Mouse (Mus musculus): ENCODE measurements around the gene Myl9. TPM values are rescaled to one million over a fixed set of nuclear protein-coding genes. Genes with fewer than 3 reads are reported as not detected.
"Not testable (repeated sequence)": the region's sequence is repeated elsewhere in the genome, so short reads cannot be mapped to it uniquely, and the experiment has no call there.

Myl9 gene
- polyA plus RNA-seq, 1 experiment from 2014 or later, result 40.5 TPM

DNA sequence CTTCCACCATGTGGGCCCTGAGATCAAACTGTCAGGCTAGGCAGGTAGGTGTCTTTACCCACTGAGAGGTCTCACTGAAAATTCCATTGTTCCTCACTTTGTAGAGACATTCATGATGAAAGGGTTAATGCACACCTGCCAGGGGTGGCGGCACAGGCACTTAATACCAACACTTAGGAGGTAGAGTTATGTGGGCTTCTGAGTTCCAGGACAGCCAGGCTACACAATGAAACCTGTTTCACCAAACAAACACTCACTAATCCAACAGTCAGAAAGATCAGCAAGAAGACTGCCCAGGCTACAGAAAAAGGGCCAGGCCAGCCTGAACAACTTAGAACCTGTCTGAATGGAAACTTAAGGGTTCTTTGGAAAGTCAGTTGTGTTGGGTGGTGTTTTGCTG is 40.9 kb downstream of the Myl9 start:
- no peaks in the 10 kb centered on the region for H3K36me3 ChIP-seq (ENCODE audit: control insufficient read depth, insufficient read depth, low read length)
- H3K4me1 ChIP-seq (ENCODE audit: control insufficient read depth, insufficient read depth, low read length), result no peaks in the 10 kb centered on the region
- no peaks in the 10 kb centered on the region for H3K9me3 ChIP-seq (replicated peaks; ENCODE audit: control insufficient read depth, low read length)
- H3K27ac ChIP-seq (ENCODE audit: low read depth, low read length), result no peak overlapping the region
- WGBS, result 44% methylated on average over 1 of the region's 1 CpGs
- H3K4me3 ChIP-seq (ENCODE audit: low read depth, low read length), result no peak overlapping the region
- H3K4me2 ChIP-seq (ENCODE audit: low read length), result no peak overlapping the region
- H3K9ac ChIP-seq (ENCODE audit: low read length), result no peak overlapping the region
- DNase-seq (ENCODE audit: low spot score) (no peak), ATAC-seq (no peak)
- H3K27me3 ChIP-seq (replicated peaks; ENCODE audit: control insufficient read depth, insufficient read depth, low read length), result no peaks in the 10 kb centered on the region

DNA sequence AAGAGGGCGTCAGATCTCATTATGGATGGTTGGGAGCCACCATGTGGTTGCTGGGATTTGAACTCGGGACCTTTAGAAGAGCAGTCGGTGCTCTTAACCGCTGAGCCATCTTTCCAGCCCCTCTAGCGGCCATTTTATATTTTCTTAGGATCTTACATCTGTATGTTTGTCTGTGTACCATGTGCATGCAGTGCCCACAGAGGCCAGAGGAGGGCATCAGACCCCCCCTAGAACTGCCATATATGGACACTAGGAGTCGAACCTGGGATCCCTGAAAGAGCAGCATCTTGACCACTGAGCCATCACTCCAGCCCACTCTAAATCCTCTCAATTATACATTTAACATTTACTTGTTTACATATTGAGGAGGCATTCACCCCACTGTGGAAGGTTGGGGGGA is 49.9 kb downstream of the Myl9 start:
- DNase-seq (ENCODE audit: low spot score); ATAC-seq; H3K4me1 ChIP-seq (ENCODE audit: control insufficient read depth, insufficient read depth, low read length): not testable (repeated sequence)

More for the DNA sequence above, 49.9 kb downstream of the Myl9 start:
- not testable (repeated sequence) for H3K9ac ChIP-seq (ENCODE audit: low read length); H3K27ac ChIP-seq (ENCODE audit: low read depth, low read length); H3K4me3 ChIP-seq (ENCODE audit: low read depth, low read length); H3K27me3 ChIP-seq (replicated peaks; ENCODE audit: control insufficient read depth, insufficient read depth, low read length); H3K9me3 ChIP-seq (replicated peaks; ENCODE audit: control insufficient read depth, low read length); H3K4me2 ChIP-seq (ENCODE audit: low read length); H3K36me3 ChIP-seq (ENCODE audit: control insufficient read depth, insufficient read depth, low read length)
- WGBS, result 89% methylated on average over 6 of the region's 6 CpGs

Other genes starting within 250 kb of the Myl9 start
- 51.1 and 51.3 TPM in 2 replicates for gene Aar2, start 227.8 kb upstream of the Myl9 start, polyA plus RNA-seq (2014; fragmentation: Nextera tagmentation; extraction: Ambion mirVana)
- gene Dlgap4, start 161.7 kb upstream of the Myl9 start, polyA plus RNA-seq (2014; fragmentation: Nextera tagmentation; extraction: Ambion mirVana), result 307 and 334 TPM in 2 replicates
- gene Tgif2, start 64.6 kb downstream of the Myl9 start, polyA plus RNA-seq (2014; fragmentation: Nextera tagmentation; extraction: Ambion mirVana), result 45.1 and 48.0 TPM in 2 replicates
- gene 4930518I15Rik, start 82.5 kb downstream of the Myl9 start, polyA plus RNA-seq (2014; fragmentation: Nextera tagmentation; extraction: Ambion mirVana), result 2.7 and 4.7 TPM in 2 replicates
- gene Rab5if, start 87.7 kb downstream of the Myl9 start, polyA plus RNA-seq (2014; fragmentation: Nextera tagmentation; extraction: Ambion mirVana), result 163 and 174 TPM in 2 replicates
- gene Sla2, start 111.8 kb downstream of the Myl9 start, polyA plus RNA-seq (2014; fragmentation: Nextera tagmentation; extraction: Ambion mirVana), result 0.09 and 0.11 TPM in 2 replicates
- 93.6 and 106 TPM in 2 replicates for gene Ndrg3, start 216.6 kb downstream of the Myl9 start, polyA plus RNA-seq (2014; fragmentation: Nextera tagmentation; extraction: Ambion mirVana)
- gene Dsn1, start 231.7 kb downstream of the Myl9 start, polyA plus RNA-seq (2014; fragmentation: Nextera tagmentation; extraction: Ambion mirVana), result 24.5 and 27.7 TPM in 2 replicates